Mouse (Mus musculus): ENCODE data around the gene Tmem82. TPM values are rescaled to one million over a fixed set of nuclear protein-coding genes. Genes with fewer than 3 reads are reported as not detected.
"Not testable (repeated sequence)": the region's sequence is repeated elsewhere in the genome, so short reads cannot be mapped to it uniquely, and the experiment has no call there.

Tmem82 gene
- polyA plus RNA-seq, 1 experiment from 2014 or later: not detected

DNA sequence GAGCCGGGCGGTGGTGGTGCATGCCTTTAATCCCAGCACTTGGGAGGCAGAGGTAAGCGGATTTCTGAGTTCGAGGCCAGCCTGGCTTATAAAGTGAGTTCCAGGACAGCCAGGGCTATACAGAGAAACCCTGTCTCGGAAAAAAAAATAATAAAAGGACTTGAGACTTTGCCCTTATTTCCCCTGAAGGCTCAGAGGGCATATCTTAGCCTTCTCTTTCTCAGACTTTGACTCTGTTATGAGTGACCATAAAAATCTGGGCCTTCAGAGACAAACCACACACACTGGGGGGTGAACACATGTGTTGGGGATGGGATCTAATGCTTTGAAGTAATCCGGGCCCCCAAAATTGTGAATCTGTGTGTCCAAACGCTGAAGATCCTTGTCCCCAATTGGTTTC lies 51.3 kb downstream of the Tmem82 start:
- H3K4me3 ChIP-seq (replicated peaks; ENCODE audit: low read length); H3K9me3 ChIP-seq (ENCODE audit: control insufficient read depth, low read length); DNase-seq (ENCODE audit: low spot score); H3K4me2 ChIP-seq (replicated peaks); H3K36me3 ChIP-seq (replicated peaks; ENCODE audit: control insufficient read depth, insufficient read depth); H3K9ac ChIP-seq; H3K27me3 ChIP-seq (ENCODE audit: control insufficient read depth, insufficient read depth, low read length); H3K4me1 ChIP-seq (replicated peaks; ENCODE audit: control insufficient read depth, insufficient read depth, low read length); H3K27ac ChIP-seq; ATAC-seq (ENCODE audit: low FRiP score): not testable (repeated sequence)
- 93% methylated on average over 7 of the region's 7 CpGs for WGBS

DNA sequence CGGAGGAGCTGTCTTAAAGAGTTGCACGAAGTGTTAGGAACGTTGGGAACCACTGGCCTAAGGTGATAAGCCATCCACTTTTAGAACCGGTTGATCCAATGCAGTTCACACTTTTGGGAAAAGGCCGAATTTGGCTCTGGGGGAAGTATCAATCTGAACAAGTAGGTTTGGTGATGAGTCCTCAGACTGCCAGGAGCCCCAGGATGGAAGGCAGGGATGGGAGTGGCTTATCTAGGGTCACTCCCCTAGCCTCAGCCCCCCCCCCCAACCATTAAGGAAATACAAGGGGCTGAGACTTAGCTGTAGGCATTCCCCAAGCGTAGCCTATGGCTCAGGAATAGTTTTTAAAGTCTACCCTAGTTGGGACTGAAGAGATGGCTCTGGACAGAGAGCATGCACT lies 52.2 kb downstream of the Tmem82 start:
- H3K36me3 ChIP-seq (replicated peaks; ENCODE audit: control insufficient read depth, insufficient read depth): no peaks in the 10 kb centered on the region
- no peaks in the 10 kb centered on the region for H3K9me3 ChIP-seq (ENCODE audit: control insufficient read depth, low read length)
- no peaks in the 10 kb centered on the region for H3K27me3 ChIP-seq (ENCODE audit: control insufficient read depth, insufficient read depth, low read length)
- DNase-seq (ENCODE audit: low spot score): no peak
- no peak for ATAC-seq (ENCODE audit: low FRiP score)
- 93% methylated on average over 6 of the region's 6 CpGs for WGBS
- H3K27ac ChIP-seq: no peak overlapping the region
- H3K4me1 ChIP-seq (replicated peaks; ENCODE audit: control insufficient read depth, insufficient read depth, low read length): no peaks in the 10 kb centered on the region
- no peak overlapping the region for H3K4me3 ChIP-seq (replicated peaks; ENCODE audit: low read length)
- H3K4me2 ChIP-seq (replicated peaks): no peak overlapping the region
- no peak overlapping the region for H3K9ac ChIP-seq

DNA sequence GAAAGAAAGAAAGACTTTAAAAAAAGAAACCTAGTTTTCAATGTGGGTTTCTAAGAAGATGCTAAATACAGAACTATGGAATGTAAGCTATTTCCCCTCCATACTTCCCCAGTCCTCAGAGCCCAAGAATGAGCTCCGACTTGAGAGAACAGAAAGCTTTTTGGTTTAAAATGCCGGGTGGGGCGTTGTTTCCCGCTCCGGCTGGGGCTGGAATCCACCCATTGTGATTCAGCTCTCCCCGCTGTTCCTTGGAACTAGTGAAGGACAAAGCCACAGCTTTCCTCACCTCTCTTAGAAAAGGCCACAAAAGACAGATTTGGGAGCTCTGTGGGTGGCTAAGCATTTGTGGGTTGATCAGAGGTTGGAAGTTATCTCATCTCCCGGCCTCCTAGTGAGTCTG lies 53.1 kb downstream of the Tmem82 start:
- Histone ChIP-seq H3K27me3 (ENCODE audit: control insufficient read depth, insufficient read depth, low read length) (no peaks in the 10 kb centered on the region), H3K27ac (no peak overlapping the region), H3K9ac (no peak overlapping the region), H3K4me3 (replicated peaks; ENCODE audit: low read length) (no peak overlapping the region), H3K4me1 (replicated peaks; ENCODE audit: control insufficient read depth, insufficient read depth, low read length) (no peaks in the 10 kb centered on the region), H3K4me2 (replicated peaks) (no peak overlapping the region), H3K36me3 (replicated peaks; ENCODE audit: control insufficient read depth, insufficient read depth) (no peaks in the 10 kb centered on the region), H3K9me3 (ENCODE audit: control insufficient read depth, low read length) (no peaks in the 10 kb centered on the region)
- 17% methylated on average over 7 of the region's 7 CpGs for WGBS
- DNase-seq (ENCODE audit: low spot score) (no peak), ATAC-seq (ENCODE audit: low FRiP score) (no peak)

DNA sequence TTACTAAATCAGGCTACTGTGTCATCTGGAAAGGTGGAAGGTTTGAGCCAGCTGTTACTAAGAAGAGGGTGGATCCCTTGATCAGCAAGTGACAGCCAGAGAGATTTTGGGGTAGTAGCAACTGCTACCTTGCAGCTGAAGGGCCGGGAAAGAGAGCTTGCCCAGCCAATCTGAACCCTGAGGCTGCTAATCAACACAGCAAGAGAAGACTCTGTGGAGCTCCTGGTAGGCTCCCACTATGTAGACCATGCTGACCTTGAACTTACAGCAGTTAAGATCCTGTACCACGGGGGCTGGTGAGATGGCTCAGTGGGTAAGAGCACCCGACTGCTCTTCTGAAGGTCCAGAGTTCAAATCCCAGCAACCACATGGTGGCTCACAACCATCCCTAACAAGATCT lies 53.8 kb downstream of the Tmem82 start:
- H3K9ac ChIP-seq: no peak overlapping the region
- H3K36me3 ChIP-seq (replicated peaks; ENCODE audit: control insufficient read depth, insufficient read depth): no peaks in the 10 kb centered on the region
- H3K4me2 ChIP-seq (replicated peaks): no peak overlapping the region
- no peaks in the 10 kb centered on the region for H3K27me3 ChIP-seq (ENCODE audit: control insufficient read depth, insufficient read depth, low read length)
- H3K9me3 ChIP-seq (ENCODE audit: control insufficient read depth, low read length): no peaks in the 10 kb centered on the region
- no peak overlapping the region for H3K4me3 ChIP-seq (replicated peaks; ENCODE audit: low read length)
- no peak overlapping the region for H3K27ac ChIP-seq
- ATAC-seq (ENCODE audit: low FRiP score): no peak
- H3K4me1 ChIP-seq (replicated peaks; ENCODE audit: control insufficient read depth, insufficient read depth, low read length): no peaks in the 10 kb centered on the region
- no peak for DNase-seq (ENCODE audit: low spot score)
- 79% methylated on average over 3 of the region's 3 CpGs for WGBS

DNA sequence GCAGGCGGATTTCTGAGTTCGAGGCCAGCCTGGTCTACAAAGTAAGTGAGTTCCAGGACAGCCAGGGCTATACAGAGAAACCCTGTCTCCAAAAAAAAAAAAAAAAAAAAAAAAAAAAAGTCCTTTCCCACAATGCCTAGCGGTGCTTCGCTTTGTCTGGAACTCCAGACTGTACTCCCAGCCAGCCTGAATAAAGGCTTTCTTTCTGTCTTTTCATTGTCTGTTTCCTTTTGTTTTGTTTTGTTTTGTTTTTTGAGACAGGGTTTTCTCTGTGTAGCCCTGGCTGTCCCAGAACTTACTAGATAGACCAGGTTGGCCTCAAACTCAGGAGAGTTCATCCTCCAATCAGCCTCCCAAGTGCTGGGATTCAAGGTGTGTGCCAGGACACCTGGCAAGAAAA lies 54.2 kb downstream of the Tmem82 start:
- WGBS: 90% methylated on average over 4 of the region's 4 CpGs

More for the DNA sequence above, 54.2 kb downstream of the Tmem82 start:
- Histone ChIP-seq H3K27me3 (ENCODE audit: control insufficient read depth, insufficient read depth, low read length) (no peaks in the 10 kb centered on the region), H3K27ac (no peak overlapping the region), H3K4me3 (replicated peaks; ENCODE audit: low read length) (no peak overlapping the region), H3K9me3 (ENCODE audit: control insufficient read depth, low read length) (no peaks in the 10 kb centered on the region), H3K4me1 (replicated peaks; ENCODE audit: control insufficient read depth, insufficient read depth, low read length) (no peaks in the 10 kb centered on the region), H3K36me3 (replicated peaks; ENCODE audit: control insufficient read depth, insufficient read depth) (no peaks in the 10 kb centered on the region), H3K9ac (no peak overlapping the region), H3K4me2 (replicated peaks) (no peak overlapping the region)
- DNase-seq (ENCODE audit: low spot score) (no peak), ATAC-seq (ENCODE audit: low FRiP score) (no peak)

Other genes starting within 250 kb of the Tmem82 start
- 0.20 and 0.56 TPM in 2 replicates for gene Clcnka, start 219.9 kb downstream of the Tmem82 start, polyA plus RNA-seq (2014; fragmentation: Nextera tagmentation; extraction: Ambion mirVana)
- gene Clcnkb, start 202.6 kb downstream of the Tmem82 start, polyA plus RNA-seq (2014; fragmentation: Nextera tagmentation; extraction: Ambion mirVana): not detected in 2 replicates
- 0.16 TPM in 1 of 2 replicates, not detected in the other for gene Hspb7, start 197.9 kb downstream of the Tmem82 start, polyA plus RNA-seq (2014; fragmentation: Nextera tagmentation; extraction: Ambion mirVana)
- 0.29 TPM in 1 of 2 replicates, not detected in the other for gene Srarp, start 182.5 kb downstream of the Tmem82 start, polyA plus RNA-seq (2014; fragmentation: Nextera tagmentation; extraction: Ambion mirVana)
- 29.5 and 30.7 TPM in 2 replicates for gene Zbtb17, start 174.0 kb downstream of the Tmem82 start, polyA plus RNA-seq (2014; fragmentation: Nextera tagmentation; extraction: Ambion mirVana)
- gene Spen, start 80.0 kb downstream of the Tmem82 start, polyA plus RNA-seq (2014; fragmentation: Nextera tagmentation; extraction: Ambion mirVana): 20.3 and 20.4 TPM in 2 replicates
- 41.3 and 43.6 TPM in 2 replicates for gene Fblim1, start 12.5 kb downstream of the Tmem82 start, polyA plus RNA-seq (2014; fragmentation: Nextera tagmentation; extraction: Ambion mirVana)
- gene Slc25a34, start 5.2 kb upstream of the Tmem82 start, polyA plus RNA-seq (2014; fragmentation: Nextera tagmentation; extraction: Ambion mirVana): not detected in 2 replicates
- gene Plekhm2, start 46.3 kb upstream of the Tmem82 start, polyA plus RNA-seq (2014; fragmentation: Nextera tagmentation; extraction: Ambion mirVana): 3.9 and 4.4 TPM in 2 replicates
- 0.29 TPM in 1 of 2 replicates, not detected in the other for gene Rsc1a1, start 67.0 kb upstream of the Tmem82 start, polyA plus RNA-seq (2014; fragmentation: Nextera tagmentation; extraction: Ambion mirVana)
- 12.0 and 12.1 TPM in 2 replicates for gene Ddi2, start 104.8 kb upstream of the Tmem82 start, polyA plus RNA-seq (2014; fragmentation: Nextera tagmentation; extraction: Ambion mirVana)
- gene Agmat, start 128.0 kb upstream of the Tmem82 start, polyA plus RNA-seq (2014; fragmentation: Nextera tagmentation; extraction: Ambion mirVana): 0.23 TPM in 1 of 2 replicates, not detected in the other
- gene Dnajc16, start 172.3 kb upstream of the Tmem82 start, polyA plus RNA-seq (2014; fragmentation: Nextera tagmentation; extraction: Ambion mirVana): 5.5 and 6.3 TPM in 2 replicates
- 17.6 and 18.7 TPM in 2 replicates for gene Casp9, start 175.0 kb upstream of the Tmem82 start, polyA plus RNA-seq (2014; fragmentation: Nextera tagmentation; extraction: Ambion mirVana)
- gene Cela2a, start 207.5 kb upstream of the Tmem82 start, polyA plus RNA-seq (2014; fragmentation: Nextera tagmentation; extraction: Ambion mirVana): not detected in 2 replicates
- gene Ctrc, start 227.7 kb upstream of the Tmem82 start, polyA plus RNA-seq (2014; fragmentation: Nextera tagmentation; extraction: Ambion mirVana): not detected in 2 replicates

Measured in hindbrain, embryonic 14.5 days (tissue).